Mouse (Mus musculus) left cerebral cortex, adult 9 months (tissue): ENCODE results near the gene Syvn1.

Source experiments
- DNase-seq, 2 experiments: peaks; one replicate each; pipeline ENCODE4 v3.0.0; 2022; ENCODE audit warnings: low spot score in 2 of 2

The Syvn1 gene

GRCm38 (mm10) chr19:6046294-6047153, at the start of gene Syvn1:
Syvn1 (plus strand) TSS chr19:6046576.
- DNase-seq, result peak; percentile 90 to 94

- DNase-seq, result no peak
These were observed 48.2 kb upstream of the Syvn1 start for GRCm38 (mm10) chr19:5998180-5998579.

- no peak for DNase-seq
These were observed 46.4 kb upstream of the Syvn1 start for GRCm38 (mm10) chr19:5999969-6000368.

- DNase-seq, result no peak
These were observed 40.8 kb upstream of the Syvn1 start for GRCm38 (mm10) chr19:6005541-6005940.

GRCm38 (mm10) chr19:6007013-6007412, 39.4 kb upstream of the Syvn1 start:
- no peak for DNase-seq

GRCm38 (mm10) chr19:6009137-6009536, 37.2 kb upstream of the Syvn1 start:
- no peak for DNase-seq

- DNase-seq, result no peak
These were observed 32.7 kb upstream of the Syvn1 start for GRCm38 (mm10) chr19:6013691-6014090.

GRCm38 (mm10) chr19:6014991-6015510, 31.3 kb upstream of the Syvn1 start:
- no peak for DNase-seq

GRCm38 (mm10) chr19:6015511-6016315, 30.7 kb upstream of the Syvn1 start, which contains the start of gene Capn1:
Capn1 (minus strand) TSS chr19:6015897.
- DNase-seq, result peak; percentile 30 to 67

- DNase-seq, result no peak
These were observed 29.8 kb upstream of the Syvn1 start for GRCm38 (mm10) chr19:6016532-6016931.

- peak; percentile 47 to 90 for DNase-seq
These were observed 28.0 kb upstream of the Syvn1 start for GRCm38 (mm10) chr19:6018142-6019089.

GRCm38 (mm10) chr19:6020276-6020675, 26.1 kb upstream of the Syvn1 start:
- no peak for DNase-seq

GRCm38 (mm10) chr19:6023059-6023458, 23.3 kb upstream of the Syvn1 start:
- no peak for DNase-seq

GRCm38 (mm10) chr19:6023930-6024329, 22.4 kb upstream of the Syvn1 start:
- DNase-seq, result no peak

- no peak for DNase-seq
These were observed 17.4 kb upstream of the Syvn1 start for GRCm38 (mm10) chr19:6028991-6029390.

- DNase-seq, result no peak
These were observed 16.9 kb upstream of the Syvn1 start for GRCm38 (mm10) chr19:6029426-6029825.

- no peak for DNase-seq
These were observed 15.7 kb upstream of the Syvn1 start for GRCm38 (mm10) chr19:6030520-6031280.

- DNase-seq, result no peak
These were observed 10.3 kb upstream of the Syvn1 start for GRCm38 (mm10) chr19:6035966-6036585.

GRCm38 (mm10) chr19:6037695-6038094, 8.7 kb upstream of the Syvn1 start:
- DNase-seq, result no peak

GRCm38 (mm10) chr19:6038326-6038725, 8.1 kb upstream of the Syvn1 start:
- no peak for DNase-seq
